Mouse (Mus musculus): Measurements from ENCODE around the gene Gpr137.

Gene Gpr137

DNA sequence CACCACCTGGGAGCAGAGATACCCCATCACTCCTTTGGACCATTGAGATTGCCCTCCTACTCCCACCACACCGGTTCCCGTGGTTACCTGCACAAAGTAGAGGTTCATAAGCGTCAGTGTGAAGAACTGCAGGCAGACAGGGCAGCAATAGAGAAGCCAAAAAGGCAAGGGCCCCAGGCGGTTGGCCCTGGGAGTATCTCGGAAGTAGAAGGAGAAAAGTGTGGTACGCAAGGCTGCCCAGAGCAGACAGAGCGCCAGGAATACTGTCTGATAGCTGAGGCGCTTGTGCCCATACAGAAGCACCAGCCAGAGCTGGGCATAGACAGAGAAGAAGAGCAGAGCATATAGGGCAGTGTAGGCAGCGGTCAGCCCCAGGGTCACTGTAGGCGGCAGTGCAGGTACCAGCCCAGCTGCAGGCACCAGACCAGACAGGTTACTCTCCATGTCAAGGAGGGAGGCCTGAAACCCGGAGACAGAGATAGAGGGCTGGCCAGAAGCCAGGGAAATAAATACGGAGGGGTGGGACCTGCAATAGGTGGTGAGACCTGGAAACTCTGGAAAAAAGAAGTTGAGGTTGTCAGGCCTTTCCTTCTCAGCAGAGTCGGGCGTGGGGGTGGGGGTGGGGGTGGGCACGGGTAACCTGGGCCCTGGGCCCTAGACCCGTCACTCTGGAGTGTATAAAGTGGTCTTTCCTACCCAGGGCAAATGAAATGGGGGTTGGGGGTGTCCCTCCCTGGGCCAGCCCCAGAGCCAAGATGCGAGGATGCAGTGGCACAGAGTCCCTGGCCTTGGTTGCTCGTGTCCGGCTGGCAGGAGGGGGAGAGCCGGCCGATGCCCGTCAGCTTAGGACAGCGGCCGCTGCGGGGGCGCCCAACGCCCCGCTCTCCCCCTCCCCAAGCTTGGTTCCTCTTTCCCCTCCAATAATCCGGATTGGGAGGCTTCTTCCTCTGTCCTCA, 1.6 kb downstream of the Gpr137 start:
- ChIA-PET POLR2A (interaction anchor here (0.6 to 4.3 kb wide), 49 partner anchors 8 to 1782 kb away, joined by 3 to 77 read pairs (median 4); partner anchors contain the start of genes Stip1 (in 3 of the 4), Esrra (in 2 of the 4), Fkbp2 (in 2 of the 4) and Plcb3 (in 2 of the 4)), CTCF (interaction anchor here in 3 of 4 experiments (0.6 to 3.4 kb wide), 15 partner anchors 9 to 449 kb away, joined by 3 to 19 read pairs (median 5); partner anchors contain the start of gene Catsperz (in 2 of the 3))

DNA sequence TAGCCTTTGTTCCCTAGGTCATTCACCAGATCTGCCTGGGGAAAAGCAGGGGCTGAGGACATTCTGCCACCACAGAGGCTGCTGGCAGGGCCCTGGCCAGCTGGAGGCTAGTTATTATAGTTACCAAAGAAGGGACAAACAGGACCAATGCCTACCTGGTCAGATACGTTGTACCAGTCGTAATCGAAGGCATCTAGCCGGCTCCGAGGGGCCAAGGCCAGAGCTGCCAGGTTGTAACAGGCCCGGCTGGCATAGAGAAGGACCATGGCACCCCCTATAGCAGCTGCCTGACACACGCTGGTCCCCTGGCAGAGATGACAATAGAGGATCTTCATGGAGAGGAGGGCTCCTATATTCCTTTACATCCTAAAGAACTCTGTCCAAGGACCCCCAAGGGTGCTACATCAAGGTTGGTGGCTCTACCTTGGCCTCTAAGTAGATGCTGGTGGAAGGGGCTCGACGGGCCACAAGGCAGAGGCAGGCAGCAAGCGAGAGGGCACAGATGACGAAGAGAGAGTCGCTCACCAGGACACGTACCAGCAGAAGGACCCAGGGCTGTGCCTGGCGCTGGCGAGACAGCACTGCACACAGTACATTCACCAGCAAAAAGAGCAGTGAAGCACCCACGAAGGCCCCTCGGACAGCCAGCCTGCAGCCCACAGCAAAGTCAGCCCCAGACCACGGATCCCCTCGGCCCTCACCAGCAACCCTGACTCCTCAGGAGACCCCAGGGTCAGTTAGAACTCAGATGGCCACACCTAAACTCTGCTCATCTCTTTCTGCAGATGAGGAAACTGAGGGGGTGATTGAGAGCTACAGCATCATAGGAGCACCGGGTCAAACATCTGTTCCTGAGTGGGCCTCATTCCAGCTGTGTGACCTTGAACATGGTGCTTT, 2.9 kb downstream of the Gpr137 start:
- CTCF ChIA-PET: no interaction called here
- POLR2A ChIA-PET: interaction anchor here in 1 of 4 experiments (3.8 kb wide), 1 partner anchor 12 kb away, joined by 62 read pairs; no protein-coding TSS in a partner anchor

DNA sequence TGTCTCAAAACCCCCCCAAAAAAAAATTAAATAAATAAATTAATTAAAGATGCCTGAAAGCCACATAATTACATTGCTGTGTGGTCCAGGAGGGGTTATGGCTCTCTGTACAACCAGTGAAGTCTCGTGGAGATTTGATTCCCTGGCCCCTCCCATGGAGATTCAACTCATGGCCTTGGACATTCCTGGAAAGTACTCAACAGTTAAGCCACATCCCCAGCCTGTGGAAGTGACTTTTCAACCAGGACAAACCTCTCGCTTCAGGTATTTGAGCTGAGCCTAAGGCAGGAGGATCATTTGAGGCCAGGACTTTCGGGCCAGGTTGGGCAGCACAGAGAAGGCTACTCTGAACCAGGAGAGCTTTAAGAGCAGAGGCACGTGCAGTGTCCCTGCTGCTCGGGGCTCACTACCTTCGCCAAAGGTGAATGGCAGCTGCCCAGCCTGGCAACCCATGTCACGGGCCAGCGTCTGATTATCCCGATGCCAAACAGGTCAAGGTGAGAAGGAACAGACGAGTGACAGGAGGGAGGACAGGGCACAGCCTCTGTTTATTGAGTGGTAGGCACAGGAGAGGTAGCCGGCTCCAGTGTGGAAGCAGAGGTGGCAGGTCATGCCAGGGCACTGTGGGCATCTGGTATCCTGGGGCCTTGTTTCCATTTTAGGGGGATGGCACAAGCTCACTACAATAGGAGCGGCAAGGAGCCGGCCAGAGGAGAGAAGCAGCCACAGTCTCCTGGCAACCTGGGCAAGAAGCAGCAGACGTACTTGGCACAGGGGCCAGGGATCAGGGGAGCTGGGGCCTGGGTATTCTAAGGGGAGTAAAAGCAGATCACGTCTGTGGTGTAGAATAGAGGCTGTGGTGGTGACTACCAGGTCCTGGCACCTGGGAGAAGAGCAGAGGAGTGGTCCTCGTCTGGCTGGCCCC, 4.5 kb downstream of the Gpr137 start:
- CTCF ChIA-PET: interaction anchor here in 2 of 4 experiments (0.8 to 1.2 kb wide), 3 partner anchors 14 to 28 kb away, joined by 3 to 4 read pairs (median 4); partner anchors contain the start of gene Trmt112 (in 1 of the 2)
- POLR2A ChIA-PET: interaction anchor here in 1 of 4 experiments (0.7 to 1.2 kb wide), 2 partner anchors 13 kb away, joined by 3 read pairs; no protein-coding TSS in a partner anchor

DNA sequence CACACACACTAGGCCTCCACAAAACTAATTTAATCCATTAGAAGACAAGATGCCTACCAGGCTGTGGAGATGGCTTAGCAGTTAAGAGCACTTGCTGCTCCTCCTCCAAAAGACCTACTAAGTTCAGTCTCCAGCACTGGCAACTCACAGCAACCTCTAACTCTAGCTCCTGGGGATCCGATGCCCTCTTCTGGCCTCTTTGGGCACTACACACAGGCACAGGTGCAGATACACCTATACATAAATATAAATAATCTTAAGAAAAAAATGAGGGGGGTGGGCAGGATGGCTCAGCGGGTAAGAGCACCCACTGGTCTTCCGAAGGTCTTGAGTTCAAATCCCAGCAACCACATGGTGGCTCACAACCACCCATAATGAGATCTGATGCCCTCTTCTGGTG, 6.0 kb downstream of the Gpr137 start:
- ChIA-PET POLR2A (interaction anchor here (0.6 to 1.9 kb wide), 12 partner anchors 11 to 587 kb away, joined by 3 to 8 read pairs (median 3); partner anchors contain the start of gene Esrra (in 1 of the 4)), CTCF (interaction anchor here (0.5 to 6.1 kb wide), 72 partner anchors 8 to 1767 kb away, joined by 3 to 86 read pairs (median 4); partner anchors contain the start of genes Catsperz (in 3 of the 4), Esrra (in 3 of the 4), Trmt112 (in 2 of the 4) and Fkbp2 (in 1 of the 4))

DNA sequence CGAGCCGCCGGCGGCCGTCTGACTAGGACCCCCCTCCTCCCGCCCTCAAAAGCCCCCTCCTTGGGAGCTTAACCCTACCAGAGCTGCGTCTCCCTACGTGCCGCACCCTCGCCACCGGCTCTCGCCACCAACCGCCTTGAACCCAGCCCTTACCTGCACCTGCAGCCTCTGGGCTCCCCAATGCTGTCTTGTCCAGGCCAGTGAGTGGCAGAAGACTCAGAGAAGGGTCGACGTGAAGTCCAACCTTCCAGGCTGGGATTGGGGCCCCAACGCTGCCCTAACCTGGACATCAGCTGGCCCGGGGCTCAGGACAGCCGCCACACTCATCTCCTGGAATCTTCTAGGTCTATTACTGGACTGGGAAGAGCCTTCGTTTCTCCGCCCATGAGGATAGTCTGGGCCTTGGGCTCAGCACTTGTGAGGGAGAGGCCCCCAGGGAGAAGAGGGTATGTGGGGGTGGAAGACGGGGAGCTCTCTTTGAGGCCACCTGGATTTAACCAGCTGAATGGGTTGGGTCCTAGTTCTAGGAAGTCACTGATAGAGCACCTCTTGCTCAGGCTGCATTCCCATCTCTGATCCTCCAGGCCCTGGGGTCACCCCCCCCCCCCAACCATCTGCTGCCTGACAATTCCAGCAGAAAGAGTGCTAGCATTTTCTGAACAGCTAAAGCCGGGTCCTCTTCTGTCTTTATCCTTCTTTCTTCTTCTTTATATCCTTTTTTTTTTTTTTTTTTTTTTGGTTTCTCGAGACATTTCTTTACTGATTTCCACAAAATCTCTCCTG, 7.9 kb downstream of the Gpr137 start, which contains the start of gene Kcnk4:
Kcnk4 (minus strand) TSS at position 321 of the 783 bp plus-strand sequence.
- ChIA-PET POLR2A (interaction anchor here in 3 of 4 experiments (0.6 to 3.8 kb wide), 21 partner anchors 8 to 661 kb away, joined by 3 to 23 read pairs (median 4); partner anchors contain the start of genes Esrra (in 2 of the 3), Bad (in 1 of the 3), Catsperz (in 1 of the 3) and Ccdc88b (in 1 of the 3)), CTCF (interaction anchor here (0.5 to 6.1 kb wide), 14 partner anchors 10 to 454 kb away, joined by 3 to 86 read pairs (median 6); partner anchors contain the start of genes Esrra (in 3 of the 4) and Catsperz (in 1 of the 4))

DNA sequence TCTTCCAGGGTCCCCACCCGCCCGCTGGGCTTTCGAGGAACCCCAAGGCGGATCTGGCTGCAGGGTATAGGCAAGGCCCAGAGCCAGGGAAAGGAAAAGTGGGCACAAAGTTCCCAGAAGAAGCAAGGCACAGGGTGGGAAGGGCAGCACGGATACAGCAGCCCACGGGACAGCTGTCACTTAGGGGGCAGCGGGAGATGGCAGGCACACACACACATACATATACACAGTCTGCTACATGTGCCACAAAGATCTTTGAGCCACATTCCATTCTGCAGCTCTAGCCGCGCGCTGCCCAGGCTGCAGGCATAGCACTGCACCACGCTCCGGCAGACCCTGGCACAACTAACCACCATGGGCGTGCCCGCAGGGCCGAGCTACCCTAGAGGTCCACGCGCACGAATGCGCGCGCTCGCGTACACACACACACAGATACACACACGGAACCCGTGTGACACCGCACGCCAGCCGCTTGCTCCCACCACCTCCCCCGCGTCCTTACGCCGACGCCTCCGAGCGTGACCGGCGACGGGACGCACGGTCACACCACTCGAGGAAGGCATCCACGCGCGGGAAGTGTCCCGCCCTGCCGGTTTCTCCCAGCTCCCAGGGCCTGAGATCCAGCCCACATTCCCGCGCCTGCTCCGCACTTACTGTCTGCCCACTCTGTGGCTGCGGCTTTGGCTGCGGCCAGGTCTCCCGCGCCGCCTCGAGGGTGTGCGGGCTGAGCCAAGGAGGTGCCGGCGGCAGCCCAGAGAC, 8.7 kb downstream of the Gpr137 start:
- ChIA-PET CTCF (interaction anchor here in 3 of 4 experiments (0.7 to 6.1 kb wide), 7 partner anchors 9 to 455 kb away, joined by 3 to 86 read pairs (median 4); partner anchors contain the start of genes Esrra (in 3 of the 3) and Catsperz (in 1 of the 3)), POLR2A (interaction anchor here in 2 of 4 experiments (0.8 to 3.8 kb wide), 14 partner anchors 8 to 106 kb away, joined by 3 to 23 read pairs (median 6); partner anchors contain the start of genes Bad (in 2 of the 2), Esrra (in 2 of the 2), Gpr137 (in 2 of the 2) and Catsperz (in 1 of the 2))

DNA sequence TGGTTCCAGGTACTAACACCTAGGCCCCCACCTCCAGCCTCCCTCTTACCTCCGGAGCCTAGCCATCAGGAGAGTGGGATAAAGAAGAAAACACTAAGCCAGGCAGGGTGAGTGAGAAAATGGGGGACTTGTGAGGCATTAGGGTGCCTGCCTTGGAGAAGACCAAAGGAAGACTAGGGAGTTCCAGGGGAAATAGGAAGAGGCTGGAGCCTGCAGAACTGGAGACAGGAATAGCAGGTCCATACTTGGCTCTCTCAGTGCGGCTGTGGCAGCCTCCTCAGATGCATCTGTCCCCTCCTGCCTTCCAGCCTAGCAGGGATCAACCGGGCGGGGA, 9.2 kb downstream of the Gpr137 start:
- POLR2A ChIA-PET: interaction anchor here in 2 of 4 experiments (0.9 to 3.8 kb wide), 9 partner anchors 8 to 107 kb away, joined by 3 to 23 read pairs (median 5); partner anchors contain the start of genes Bad (in 2 of the 2), Gpr137 (in 2 of the 2), Esrra (in 1 of the 2) and Stip1 (in 1 of the 2)
- CTCF ChIA-PET: interaction anchor here in 1 of 4 experiments (1.1 to 6.1 kb wide), 2 partner anchors 10 to 18 kb away, joined by 4 to 86 read pairs; partner anchors contain the start of genes Catsperz and Esrra

DNA sequence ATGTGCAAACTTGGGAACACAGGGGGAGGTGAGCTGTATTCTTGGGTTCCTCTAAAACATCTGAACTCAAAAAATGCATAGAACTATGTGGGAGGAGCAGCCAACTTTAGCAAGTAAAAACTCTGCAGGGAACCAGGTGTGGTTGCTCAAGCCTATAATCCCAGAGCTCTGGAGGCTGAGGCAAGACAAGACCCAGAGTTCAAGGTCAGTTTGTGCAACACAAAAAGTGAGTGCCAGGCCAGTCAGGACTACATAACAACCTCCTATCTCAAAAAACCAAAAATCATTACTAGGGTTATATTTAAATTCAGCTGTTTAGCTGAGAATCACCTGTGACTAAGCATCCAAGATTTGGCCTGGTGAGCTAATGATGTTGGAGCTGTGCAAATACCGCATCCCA, 10.3 kb downstream of the Gpr137 start:
- POLR2A ChIA-PET: interaction anchor here in 3 of 4 experiments (0.6 to 3.8 kb wide), 17 partner anchors 9 to 344 kb away, joined by 3 to 23 read pairs (median 4); partner anchors contain the start of genes Bad (in 3 of the 3), Esrra (in 2 of the 3), Gpr137 (in 2 of the 3) and Nudt22 (in 1 of the 3)
- CTCF ChIA-PET: interaction anchor here in 1 of 4 experiments (1.2 to 6.1 kb wide), 4 partner anchors 9 to 47 kb away, joined by 3 to 86 read pairs (median 6); partner anchors contain the start of genes Bad, Catsperz and Esrra

DNA sequence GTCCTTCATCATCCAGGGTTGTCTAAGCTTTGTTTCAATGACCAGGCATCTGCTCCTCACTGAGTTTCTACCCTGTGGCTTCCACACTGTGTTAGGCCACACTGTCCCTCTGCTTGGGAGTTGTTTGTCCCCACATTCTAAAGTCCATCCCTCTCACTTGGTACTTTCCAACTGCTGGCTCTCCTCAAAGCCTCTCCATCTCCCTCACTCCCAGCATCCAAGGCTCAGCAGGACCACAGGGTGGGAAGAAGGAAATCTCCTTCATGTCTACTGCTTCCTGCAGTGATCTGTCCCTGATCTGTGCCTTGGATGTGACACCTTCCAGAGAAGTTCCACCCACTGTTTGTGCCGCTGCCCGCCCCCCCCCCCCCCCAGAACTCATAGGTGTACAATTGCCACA, 11.3 kb downstream of the Gpr137 start:
- POLR2A ChIA-PET: interaction anchor here in 3 of 4 experiments (0.7 to 3.8 kb wide), 10 partner anchors 9 to 21 kb away, joined by 3 to 23 read pairs (median 6); partner anchors contain the start of genes Bad (in 2 of the 3), Esrra (in 2 of the 3), Gpr137 (in 1 of the 3) and Prdx5 (in 1 of the 3)

DNA sequence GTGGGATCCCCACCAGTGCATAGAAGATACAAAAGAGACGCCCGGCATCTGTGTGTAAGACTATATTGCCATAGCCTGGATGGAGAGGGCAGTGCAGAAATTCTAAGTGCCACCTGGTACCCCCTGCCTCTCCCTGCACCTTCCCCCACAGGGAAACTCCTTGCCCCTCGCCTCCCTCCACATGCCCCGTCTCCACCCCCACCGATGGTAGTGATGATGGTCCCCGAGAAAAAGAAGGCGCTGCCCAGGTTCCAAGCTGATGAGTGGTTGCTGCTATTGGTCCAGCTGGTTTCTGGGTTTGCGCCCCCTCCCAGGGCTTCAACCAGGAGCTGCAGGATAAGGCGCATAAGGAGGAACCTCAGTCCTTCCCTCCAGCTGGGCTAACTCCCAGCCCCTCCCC, 14.2 kb downstream of the Gpr137 start:
- POLR2A ChIA-PET: interaction anchor here in 3 of 4 experiments (0.7 to 1.9 kb wide), 5 partner anchors 14 to 64 kb away, joined by 3 to 8 read pairs (median 4); partner anchors contain the start of genes Bad (in 1 of the 3), Dnajc4 (in 1 of the 3), Gpr137 (in 1 of the 3) and Trmt112 (in 1 of the 3)
- CTCF ChIA-PET: interaction anchor here in 3 of 4 experiments (0.6 to 1.7 kb wide), 4 partner anchors 8 to 92 kb away, joined by 3 to 6 read pairs (median 4); no protein-coding TSS in a partner anchor

More for the DNA sequence above, 11.3 kb downstream of the Gpr137 start:
- CTCF ChIA-PET: interaction anchor here in 1 of 4 experiments (1.2 to 6.1 kb wide), 4 partner anchors 8 to 48 kb away, joined by 3 to 86 read pairs (median 6); partner anchors contain the start of genes Bad, Catsperz and Esrra

DNA sequence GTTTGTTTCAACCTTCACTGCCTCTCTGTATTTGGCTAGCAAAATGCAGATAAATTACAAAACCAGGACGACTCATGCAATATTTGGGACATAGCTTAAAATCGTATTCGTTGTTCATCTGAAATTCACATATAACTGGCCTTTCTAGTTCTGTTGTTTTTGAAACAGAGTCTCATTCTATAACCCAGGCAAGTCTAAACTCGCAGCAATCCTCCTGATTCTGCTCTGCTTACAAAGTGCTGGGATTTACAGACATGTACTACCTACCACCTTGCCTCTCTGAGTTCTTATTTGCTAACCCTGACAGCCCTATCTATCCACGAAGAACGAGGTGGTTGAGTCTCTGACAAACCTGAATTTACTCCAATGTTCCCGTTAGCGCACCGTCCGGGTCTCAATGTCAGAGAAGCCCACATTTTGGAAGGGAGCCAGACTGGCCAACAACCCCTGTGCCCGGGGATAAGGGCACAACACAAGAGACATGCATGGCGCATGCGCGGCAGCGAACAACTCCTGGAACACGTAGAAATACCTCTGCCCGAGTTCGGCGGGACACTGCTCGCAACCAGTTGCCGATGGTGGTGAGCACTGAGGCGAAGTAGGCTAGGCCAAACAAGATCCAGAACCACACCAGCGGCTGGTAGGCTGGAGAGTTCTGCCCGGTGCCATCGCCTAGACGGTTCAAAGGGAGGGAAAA, 15.6 kb downstream of the Gpr137 start:
- POLR2A ChIA-PET: interaction anchor here in 2 of 4 experiments (0.7 to 1.4 kb wide), 5 partner anchors 14 to 114 kb away, joined by 3 to 4 read pairs (median 3); partner anchors contain the start of genes Trmt112 (in 2 of the 2), Bad (in 1 of the 2) and Prdx5 (in 1 of the 2)

DNA sequence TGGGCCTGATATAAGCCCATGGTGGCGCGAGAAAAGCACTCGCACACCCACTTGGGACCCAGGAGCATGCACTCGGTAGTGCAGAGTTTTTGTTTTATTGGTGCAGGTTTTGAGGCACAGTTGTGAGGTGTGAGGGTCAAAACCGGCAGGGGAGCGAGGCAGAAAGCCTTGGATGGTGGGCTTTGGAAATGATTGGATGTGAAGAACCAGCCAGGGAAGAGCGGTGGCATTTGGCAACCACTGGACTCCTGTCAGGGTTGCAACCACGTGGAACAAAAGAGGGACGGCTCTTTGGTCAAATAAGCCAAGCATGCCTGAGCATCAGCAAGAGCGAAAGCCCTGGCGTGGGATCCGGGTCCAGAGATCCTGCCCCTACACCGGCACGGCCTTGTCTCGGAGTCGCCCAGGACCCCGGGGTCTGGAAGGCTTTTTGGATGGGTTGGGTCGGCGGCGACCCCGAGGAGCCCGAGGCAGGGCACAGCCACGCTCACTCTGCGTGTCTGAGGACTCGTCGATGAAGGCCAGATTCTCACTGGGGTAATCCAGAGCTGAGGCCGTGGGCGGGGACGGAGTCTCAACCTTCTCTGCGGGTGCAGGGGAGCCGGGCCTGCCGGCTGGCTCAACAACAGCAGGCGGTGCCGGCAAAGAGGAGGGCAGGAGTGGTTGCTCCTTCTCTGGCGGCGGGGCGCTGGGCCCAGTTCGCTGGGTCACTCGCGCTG, 16.5 kb downstream of the Gpr137 start:
- POLR2A ChIA-PET: interaction anchor here in 3 of 4 experiments (0.7 to 2.1 kb wide), 8 partner anchors 8 to 115 kb away, joined by 3 to 9 read pairs (median 3); partner anchors contain the start of genes Trmt112 (in 2 of the 3), Bad (in 1 of the 3), Fkbp2 (in 1 of the 3) and Gpr137 (in 1 of the 3)
- CTCF ChIA-PET: interaction anchor here in 2 of 4 experiments (0.5 to 4.7 kb wide), 11 partner anchors 8 to 95 kb away, joined by 3 to 86 read pairs (median 6); partner anchors contain the start of genes Bad (in 2 of the 2), Gpr137 (in 2 of the 2), Kcnk4 (in 1 of the 2) and Prdx5 (in 1 of the 2)

More for the DNA sequence above, 15.6 kb downstream of the Gpr137 start:
- CTCF ChIA-PET: interaction anchor here in 2 of 4 experiments (0.5 to 1.0 kb wide), 4 partner anchors 9 to 53 kb away, joined by 3 to 4 read pairs (median 3); partner anchors contain the start of gene Prdx5 (in 1 of the 2)
